Mouse (Mus musculus): ENCODE measurements at regions not wholly inside any gene's neighbourhood (a gene's known extent, or its start where the extent isn't known, plus 50 kb on each side); places are given as distances from the start of the nearest gene placed in this dataset.

- no peaks in the 10 kb centered on the region for H3K9me3 ChIP-seq (ENCODE audit: control insufficient read depth, low read length)
- no peak overlapping the region for H3K4me2 ChIP-seq (ENCODE audit: low read length)
- no peaks in the 10 kb centered on the region for H3K36me3 ChIP-seq (ENCODE audit: control insufficient read depth, insufficient read depth, low read length)
- no peak overlapping the region for H3K27ac ChIP-seq (ENCODE audit: low read depth, low read length)
- H3K4me1 ChIP-seq (ENCODE audit: control insufficient read depth, insufficient read depth, low read depth, low read length), result no peaks in the 10 kb centered on the region
- WGBS, result 46% methylated on average over 4 of the region's 4 CpGs
- H3K9ac ChIP-seq (ENCODE audit: low read depth, low read length), result no peak overlapping the region
- H3K27me3 ChIP-seq (replicated peaks; ENCODE audit: control insufficient read depth, insufficient read depth, low read length), result no peaks in the 10 kb centered on the region
- no peak overlapping the region for H3K4me3 ChIP-seq (ENCODE audit: low read length)
- ATAC-seq, result 0 out of 2 replicates have a peak, but pooled peaks have one; percentile 37
Measured at GRCm38 (mm10) chrX:58445624-58446323, 423.3 kb downstream of the Zic3 start.

DNA sequence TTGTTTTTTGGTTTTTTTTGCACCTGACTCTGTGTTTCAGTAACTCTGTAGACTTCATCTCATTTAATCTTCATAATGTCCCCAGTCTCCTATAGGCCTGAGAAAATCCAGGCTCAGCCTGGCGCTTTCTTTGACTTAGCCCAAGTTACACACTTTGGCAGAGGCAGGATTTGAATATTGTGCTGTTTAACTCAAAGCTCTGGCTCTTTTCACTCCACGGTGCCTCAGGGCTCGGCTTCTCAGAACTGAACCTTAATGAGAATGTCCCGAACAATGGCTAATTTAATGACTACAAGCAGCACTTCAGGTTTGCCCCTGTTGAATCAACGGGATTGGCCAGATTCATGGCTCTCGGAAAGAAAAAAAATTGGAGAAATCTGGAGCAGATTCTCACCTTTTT, 425.1 kb downstream of the Zic3 start:
- H3K4me2 ChIP-seq (ENCODE audit: low read length), result no peak overlapping the region
- WGBS, result 72% methylated on average over 6 of the region's 6 CpGs

GRCm38 (mm10) chrX:58469683-58470082, 439.5 kb upstream of the 4930550L24Rik start:
- Histone ChIP-seq H3K27ac (ENCODE audit: low read depth, low read length) (no peak overlapping the region), H3K4me2 (ENCODE audit: low read length) (no peak overlapping the region), H3K4me1 (ENCODE audit: control insufficient read depth, insufficient read depth, low read depth, low read length) (no peaks in the 10 kb centered on the region), H3K4me3 (ENCODE audit: low read length) (no peak overlapping the region), H3K9me3 (ENCODE audit: control insufficient read depth, low read length) (no peaks in the 10 kb centered on the region), H3K36me3 (ENCODE audit: control insufficient read depth, insufficient read depth, low read length) (no peaks in the 10 kb centered on the region), H3K9ac (ENCODE audit: low read depth, low read length) (no peak overlapping the region), H3K27me3 (replicated peaks; ENCODE audit: control insufficient read depth, insufficient read depth, low read length) (no peaks in the 10 kb centered on the region)
- WGBS, result 56% methylated on average over 6 of the region's 6 CpGs
- peak; percentile 70 for ATAC-seq

More for the DNA sequence above, 425.1 kb downstream of the Zic3 start:
- Histone ChIP-seq H3K27ac (ENCODE audit: low read depth, low read length) (no peak overlapping the region), H3K27me3 (replicated peaks; ENCODE audit: control insufficient read depth, insufficient read depth, low read length) (no peaks in the 10 kb centered on the region), H3K36me3 (ENCODE audit: control insufficient read depth, insufficient read depth, low read length) (no peaks in the 10 kb centered on the region), H3K4me1 (ENCODE audit: control insufficient read depth, insufficient read depth, low read depth, low read length) (no peaks in the 10 kb centered on the region), H3K9ac (ENCODE audit: low read depth, low read length) (no peak overlapping the region), H3K9me3 (ENCODE audit: control insufficient read depth, low read length) (no peaks in the 10 kb centered on the region), H3K4me3 (ENCODE audit: low read length) (no peak overlapping the region)
- no peak for ATAC-seq

DNA sequence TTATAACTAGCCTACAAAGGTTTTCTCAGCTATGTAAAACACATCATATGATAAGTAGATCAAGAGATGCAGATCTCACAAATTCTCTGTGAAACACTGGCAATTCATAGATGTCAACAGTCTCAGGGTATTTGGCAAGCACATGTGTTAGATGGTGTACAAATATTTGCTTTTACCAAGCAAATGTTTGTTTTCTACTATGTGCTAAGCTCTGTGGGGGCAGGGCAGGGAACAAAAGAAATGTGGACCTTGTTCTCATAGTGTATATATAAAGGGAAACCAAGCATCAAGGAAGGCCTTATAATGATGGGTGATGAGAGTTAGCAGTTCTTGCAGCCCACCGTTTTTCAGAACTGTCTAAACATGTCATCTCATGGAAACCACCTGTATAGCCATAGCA, 438.2 kb upstream of the 4930550L24Rik start:
- H3K27me3 ChIP-seq (replicated peaks; ENCODE audit: control insufficient read depth, insufficient read depth, low read length), result no peaks in the 10 kb centered on the region
- no peaks in the 10 kb centered on the region for H3K9me3 ChIP-seq (ENCODE audit: control insufficient read depth, low read length)
- H3K4me2 ChIP-seq (ENCODE audit: low read length), result no peak overlapping the region
- ATAC-seq, result no peak
- H3K36me3 ChIP-seq (ENCODE audit: control insufficient read depth, insufficient read depth, low read length), result no peaks in the 10 kb centered on the region
- WGBS, result 65% methylated on average over 1 of the region's 1 CpGs
- no peak overlapping the region for H3K27ac ChIP-seq (ENCODE audit: low read depth, low read length)
- no peak overlapping the region for H3K4me3 ChIP-seq (ENCODE audit: low read length)
- no peaks in the 10 kb centered on the region for H3K4me1 ChIP-seq (ENCODE audit: control insufficient read depth, insufficient read depth, low read depth, low read length)
- no peak overlapping the region for H3K9ac ChIP-seq (ENCODE audit: low read depth, low read length)

DNA sequence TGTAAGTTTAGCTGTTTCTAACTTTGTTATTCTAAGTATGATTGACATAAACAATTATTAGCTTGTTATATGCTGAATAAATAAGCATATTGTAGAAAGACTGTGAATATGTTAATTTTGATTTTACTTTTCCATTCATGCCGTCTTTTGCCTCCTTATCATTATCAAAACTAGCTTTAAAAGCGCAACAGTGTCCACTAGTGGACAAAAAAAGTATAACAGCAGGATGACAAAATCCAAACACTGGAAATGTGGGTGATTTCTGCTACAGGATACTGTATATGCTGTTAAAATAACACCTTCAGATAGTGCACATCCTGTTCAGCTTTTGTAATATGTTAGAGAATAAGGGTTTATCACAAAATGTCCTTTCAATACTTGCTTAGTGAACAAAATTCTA, 418.3 kb upstream of the 4930550L24Rik start:
- no peak for ATAC-seq
- Histone ChIP-seq H3K9me3 (ENCODE audit: control insufficient read depth, low read length) (no peaks in the 10 kb centered on the region), H3K27ac (ENCODE audit: low read depth, low read length) (no peak overlapping the region), H3K4me3 (ENCODE audit: low read length) (no peak overlapping the region), H3K4me1 (ENCODE audit: control insufficient read depth, insufficient read depth, low read depth, low read length) (no peaks in the 10 kb centered on the region), H3K36me3 (ENCODE audit: control insufficient read depth, insufficient read depth, low read length) (no peaks in the 10 kb centered on the region), H3K4me2 (ENCODE audit: low read length) (no peak overlapping the region), H3K9ac (ENCODE audit: low read depth, low read length) (no peak overlapping the region), H3K27me3 (replicated peaks; ENCODE audit: control insufficient read depth, insufficient read depth, low read length) (no peaks in the 10 kb centered on the region)
- 11% methylated on average over 2 of the region's 2 CpGs for WGBS

- no peaks in the 10 kb centered on the region for H3K36me3 ChIP-seq (ENCODE audit: control insufficient read depth, insufficient read depth, low read length)
- no peak overlapping the region for H3K27ac ChIP-seq (ENCODE audit: low read depth, low read length)
- H3K9me3 ChIP-seq (ENCODE audit: control insufficient read depth, low read length), result no peaks in the 10 kb centered on the region
- H3K4me2 ChIP-seq (ENCODE audit: low read length), result no peak overlapping the region
- no peak overlapping the region for H3K9ac ChIP-seq (ENCODE audit: low read depth, low read length)
- 64% methylated on average over 1 of the region's 1 CpGs for WGBS
- H3K4me3 ChIP-seq (ENCODE audit: low read length), result no peak overlapping the region
- H3K4me1 ChIP-seq (ENCODE audit: control insufficient read depth, insufficient read depth, low read depth, low read length), result no peaks in the 10 kb centered on the region
- H3K27me3 ChIP-seq (replicated peaks; ENCODE audit: control insufficient read depth, insufficient read depth, low read length), result no peaks in the 10 kb centered on the region
- ATAC-seq, result peak; percentile 85
Measured at GRCm38 (mm10) chrX:58503573-58503972, 405.6 kb upstream of the 4930550L24Rik start.

GRCm38 (mm10) chrX:58514925-58515324, 394.2 kb upstream of the 4930550L24Rik start:
- ATAC-seq, result no peak
- Histone ChIP-seq H3K27ac (ENCODE audit: low read depth, low read length) (no peak overlapping the region), H3K36me3 (ENCODE audit: control insufficient read depth, insufficient read depth, low read length) (no peaks in the 10 kb centered on the region), H3K4me2 (ENCODE audit: low read length) (no peak overlapping the region), H3K27me3 (replicated peaks; ENCODE audit: control insufficient read depth, insufficient read depth, low read length) (no peaks in the 10 kb centered on the region), H3K4me3 (ENCODE audit: low read length) (no peak overlapping the region), H3K9ac (ENCODE audit: low read depth, low read length) (no peak overlapping the region), H3K9me3 (ENCODE audit: control insufficient read depth, low read length) (no peaks in the 10 kb centered on the region), H3K4me1 (ENCODE audit: control insufficient read depth, insufficient read depth, low read depth, low read length) (no peaks in the 10 kb centered on the region)
- 56% methylated on average over 5 of the region's 5 CpGs for WGBS

Data from hindbrain, embryonic 16.5 days (tissue).